Comparison of ENCODE assay signal across 8 mouse cellular contexts in the genomic region with DNA sequence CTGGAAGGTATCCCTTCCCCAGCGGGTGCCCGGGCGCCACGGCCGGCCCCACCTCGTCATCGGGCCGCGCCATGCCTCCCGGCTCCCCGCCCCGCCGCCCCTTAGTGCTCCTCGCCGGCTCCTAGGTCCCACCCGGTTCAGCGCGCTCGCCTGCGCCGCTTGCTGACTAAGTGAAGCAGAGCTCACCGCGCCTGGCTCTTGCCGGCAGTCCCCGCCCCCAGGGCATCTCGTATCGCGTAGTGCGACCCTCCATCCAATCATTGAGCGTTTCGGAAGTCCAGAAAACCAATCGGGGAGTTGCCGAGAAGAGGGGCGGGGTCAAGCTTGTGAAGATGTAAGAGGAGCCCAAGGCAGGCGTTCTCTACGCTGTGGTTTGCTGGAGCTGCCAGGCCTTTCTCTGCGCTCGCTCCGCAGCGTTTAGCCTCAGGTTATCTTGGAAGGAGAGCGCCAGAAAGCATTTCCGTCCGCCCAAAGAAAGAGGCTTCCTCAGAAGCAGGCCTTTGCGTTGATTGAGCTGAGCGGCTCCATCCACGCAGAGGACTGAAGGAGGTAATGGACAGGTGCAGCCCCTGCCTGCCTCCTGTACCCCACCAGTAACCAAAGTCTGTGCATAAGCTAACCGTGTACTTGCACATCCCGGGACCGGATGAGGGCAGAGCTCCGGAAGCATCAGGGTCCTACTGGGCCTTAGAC. TPM values are rescaled to one million over a fixed set of nuclear protein-coding genes. Genes with fewer than 3 reads are reported as not detected.
DNase-seq lines count a peak whose midpoint lies in the region; ATAC-seq and TF ChIP-seq lines count a peak whose summit lies in the region.

A gene (minus strand): TSS at position 138 of the 693 bp plus-strand sequence.

- peak in 2 of 3 experiments; percentile 3 to 17; a peak in 1 of 6 replicates for TF ChIP-seq CTCF in MEL (IDR thresholded peaks at IDR 0.05 in 2 of 3, conservative IDR thresholded peaks at IDR 0.05 in 1 of 3; ENCODE audit: control insufficient read depth in 1 of 3, insufficient read depth in 1 of 3, low read depth in 2 of 3, low read length in 3 of 3, poor library complexity in 1 of 3, severe bottlenecking in 1 of 3)
- TF ChIP-seq CTCF in cerebellum, adult 2 months (IDR thresholded peaks at IDR 0.05; ENCODE audit: borderline replicate concordance, insufficient read depth, low read depth, low read length), result no peak; the same call in 1 of the 2 replicates
- TF ChIP-seq CTCF in forebrain, postnatal 0 days (IDR thresholded peaks at IDR 0.05; ENCODE audit: low read depth), result peak; percentile 57

- DNase-seq in MEL (ENCODE audit: low read depth, low spot score), result peak; percentile 100
- DNase-seq in cerebellum, adult 2 months, result peak; percentile 98 to 99
- peak; percentile 99 for DNase-seq in forebrain, postnatal 0 days
- DNase-seq in heart, postnatal 4 days, result peak; percentile 98
- DNase-seq in layer of hippocampus, adult 8-10 months (ENCODE audit: low spot score in 2 of 2), result peak; percentile 98 to 99
- DNase-seq in ovary, adult 18-20 months (ENCODE audit: low spot score), result peak; percentile 99
- DNase-seq in thymus, postnatal 0 days (ENCODE audit: low spot score), result peak; percentile 100

- under 1% methylated on average over 49 of the region's 50 CpGs for WGBS in cerebellum, adult 2 months
- under 1% methylated on average over 43 of the region's 50 CpGs for WGBS in forebrain, postnatal 0 days
- under 1% methylated on average over 50 of the region's 50 CpGs for WGBS in lung, embryonic 15.5 days

- TF ChIP-seq RAD21 in MEL (IDR thresholded peaks at IDR 0.05; ENCODE audit: low read depth, low read length), result no peak

- peak; percentile 95 for TF ChIP-seq POLR2A in MEL (IDR thresholded peaks at IDR 0.05; ENCODE audit: control insufficient read depth in 1 of 2, insufficient read depth in 1 of 2, low read depth in 1 of 2, low read length in 2 of 2, poor library complexity in 1 of 2)
- TF ChIP-seq POLR2A in cerebellum, adult 2 months (IDR thresholded peaks at IDR 0.05; ENCODE audit: borderline replicate concordance, insufficient read depth, low read length), result peak; percentile 96

- TF ChIP-seq EP300 in MEL (IDR thresholded peaks at IDR 0.05; ENCODE audit: low read depth in 1 of 2, low read length in 2 of 2), result no peak

- H3K4me2 ChIP-seq in forebrain, postnatal 0 days (ENCODE audit: low read depth), result peak within 1 kb of the TSS; percentile 96
- peak within 1 kb of the TSS; percentile 93 for H3K4me2 ChIP-seq in lung, embryonic 15.5 days

- peak within 1 kb of the TSS; percentile 94 to 98 for H3K4me3 ChIP-seq in MEL (ENCODE audit: control insufficient read depth in 1 of 2, insufficient read depth in 1 of 2, low read depth in 2 of 2, low read length in 2 of 2)
- peak within 1 kb of the TSS; percentile 79 for H3K4me3 ChIP-seq in cerebellum, adult 2 months (replicated peaks; ENCODE audit: insufficient read depth, low read depth, low read length)
- peak within 1 kb of the TSS; percentile 72 for H3K4me3 ChIP-seq in forebrain, postnatal 0 days (ENCODE audit: low read depth, low read length)
- peak within 1 kb of the TSS; percentile 70 for H3K4me3 ChIP-seq in lung, embryonic 15.5 days

- H3K4me1 ChIP-seq in MEL (ENCODE audit: control insufficient read depth in 1 of 2, insufficient read depth in 2 of 2, low read length in 2 of 2), result peaks cover 5 to 12% of the 10 kb centered on the region in 2 experiments
- no peaks in the 10 kb centered on the region for H3K4me1 ChIP-seq in cerebellum, adult 2 months (ENCODE audit: control insufficient read depth, insufficient read depth, low read length)
- H3K4me1 ChIP-seq in forebrain, postnatal 0 days (ENCODE audit: insufficient read depth), result peaks cover 7% of the 10 kb centered on the region; the same call in 1 of the 2 replicates
- peaks cover 17% of the 10 kb centered on the region for H3K4me1 ChIP-seq in lung, embryonic 15.5 days

- H3K9me3 ChIP-seq in MEL (replicated peaks; ENCODE audit: insufficient read depth, low read length), result no peaks in the 10 kb centered on the region
- H3K9me3 ChIP-seq in forebrain, postnatal 0 days (ENCODE audit: low read length), result no peaks in the 10 kb centered on the region
- H3K9me3 ChIP-seq in lung, embryonic 15.5 days, result no peaks in the 10 kb centered on the region

- peak within 1 kb of the TSS; percentile 85 for H3K9ac ChIP-seq in MEL (ENCODE audit: control insufficient read depth, low read depth, low read length, poor library complexity, severe bottlenecking)
- H3K9ac ChIP-seq in forebrain, postnatal 0 days, result peak within 1 kb of the TSS; percentile 82
- peak within 1 kb of the TSS; percentile 67 for H3K9ac ChIP-seq in lung, embryonic 15.5 days

- peak within 1 kb of the TSS; percentile 90 for H3K27ac ChIP-seq in MEL (ENCODE audit: control insufficient read depth, low read depth, low read length)
- H3K27ac ChIP-seq in cerebellum, adult 2 months (ENCODE audit: insufficient read depth, low read length), result peak within 1 kb of the TSS; percentile 84
- peak within 1 kb of the TSS; percentile 88 for H3K27ac ChIP-seq in forebrain, postnatal 0 days (ENCODE audit: low read depth, low read length)
- peak within 1 kb of the TSS; percentile 80 for H3K27ac ChIP-seq in lung, embryonic 15.5 days

- peaks cover 19% of the 10 kb centered on the region for H3K79me2 ChIP-seq in MEL (ENCODE audit: control insufficient read depth, insufficient read depth, low read length, poor library complexity)

- peak; percentile 99 for ATAC-seq in forebrain, postnatal 0 days
- peak; percentile 100 for ATAC-seq in lung, embryonic 15.5 days (ENCODE audit: borderline replicate concordance, extremely low read depth, low FRiP score, low TSS enrichment)

- H3K36me3 ChIP-seq in MEL (ENCODE audit: control insufficient read depth in 1 of 2, insufficient read depth in 2 of 2, low read length in 2 of 2), result peaks cover 4 to 7% of the 10 kb centered on the region in 2 experiments
- peaks cover 5% of the 10 kb centered on the region; the same call in 1 of the 2 replicates for H3K36me3 ChIP-seq in forebrain, postnatal 0 days (ENCODE audit: insufficient read depth)
- peaks cover 6% of the 10 kb centered on the region; the same call in 1 of the 2 replicates for H3K36me3 ChIP-seq in lung, embryonic 15.5 days

- H3K27me3 ChIP-seq in MEL (ENCODE audit: control insufficient read depth in 1 of 2, insufficient read depth in 2 of 2, low read length in 2 of 2), result no peaks in the 10 kb centered on the region
- no peaks in the 10 kb centered on the region for H3K27me3 ChIP-seq in cerebellum, adult 2 months (ENCODE audit: control insufficient read depth, insufficient read depth, low read length)
- H3K27me3 ChIP-seq in forebrain, postnatal 0 days (ENCODE audit: insufficient read depth, low read length), result no peaks in the 10 kb centered on the region
- H3K27me3 ChIP-seq in lung, embryonic 15.5 days, result no peaks in the 10 kb centered on the region

TF ChIP-seq in MEL, 35 proteins besides CTCF, POLR2A, EP300 and RAD21 (continues in another document):
- TF ChIP-seq MAFK (IDR thresholded peaks at IDR 0.05; ENCODE audit: borderline replicate concordance, low read depth, low read length) (peak; percentile 62; the same call in 1 of the 2 replicates), GABPA (IDR thresholded peaks at IDR 0.05; ENCODE audit: low read depth, low read length) (no peak), KAT2A (conservative IDR thresholded peaks at IDR 0.05; ENCODE audit: low read depth, low read length) (no peak; the same call in 1 of the 2 replicates), ZC3H11A (IDR thresholded peaks at IDR 0.05; ENCODE audit: low read depth, low read length) (no peak), HCFC1 (IDR thresholded peaks at IDR 0.05; ENCODE audit: low read depth, low read length) (peak; percentile 75), ETS1 (IDR thresholded peaks at IDR 0.05; ENCODE audit: low read depth, low read length) (no peak; the same call in 1 of the 2 replicates), NRF1 (IDR thresholded peaks at IDR 0.05; ENCODE audit: insufficient read depth, low read depth, low read length, poor library complexity, severe bottlenecking) (peak; percentile 43; the same call in 1 of the 2 replicates), SIN3A (IDR thresholded peaks at IDR 0.05; ENCODE audit: low read length) (peak; percentile 35), RCOR1 (IDR thresholded peaks at IDR 0.05; ENCODE audit: low read depth, low read length) (no peak), POLR2AphosphoS2 (IDR thresholded peaks at IDR 0.05; ENCODE audit: low read length) (peak; percentile 94), MAZ (IDR thresholded peaks at IDR 0.05; ENCODE audit: low read depth, low read length) (peak; percentile 83), E2F4 (IDR thresholded peaks at IDR 0.05; ENCODE audit: borderline replicate concordance, low read depth, low read length) (no peak), MEF2A (IDR thresholded peaks at IDR 0.05; ENCODE audit: extremely low read depth, insufficient replicate concordance, low read depth, low read length, poor library complexity, severe bottlenecking) (no peak), POLR2AphosphoS5 (IDR thresholded peaks at IDR 0.05; ENCODE audit: borderline replicate concordance, low read depth, low read length) (no peak), ELF1 (IDR thresholded peaks at IDR 0.05; ENCODE audit: low read depth, low read length) (peak; percentile 24; the same call in 1 of the 2 replicates), BHLHE40 (IDR thresholded peaks at IDR 0.05; ENCODE audit: borderline replicate concordance, low read depth, low read length) (no peak), TAL1 (IDR thresholded peaks at IDR 0.05; ENCODE audit: low read length) (no peak), NELFE (IDR thresholded peaks at IDR 0.05; ENCODE audit: low read depth, low read length) (peak; percentile 94), ZNF384 (IDR thresholded peaks at IDR 0.05; ENCODE audit: low read depth, low read length) (no peak), MXI1 (IDR thresholded peaks at IDR 0.05; ENCODE audit: low read depth, low read length) (peak; percentile 89), JUND (IDR thresholded peaks at IDR 0.05; ENCODE audit: low read depth, low read length) (no peak), TBP (IDR thresholded peaks at IDR 0.05; ENCODE audit: low read depth, low read length) (peak; percentile 95)

RNA-seq across cellular contexts. Expression of the gene that starts here (rescaled TPM):
- total RNA-seq in MEL (2012; rRNA removed), result 27.7 and 36.9 TPM in 2 replicates
- 10 to 100 TPM in 1 of 2 experiments, not detected in 1; 19.1 TPM for polyA plus RNA-seq in MEL (2012; ENCODE audit: insufficient read depth in 1 of 2, insufficient read length in 2 of 2, low read depth in 1 of 2, low replicate concordance in 2 of 2, missing spikeins in 1 of 2)
- polyA plus RNA-seq in cerebellum, adult 2 months (2012; rRNA removed), result 24.0 and 24.3 TPM in 2 replicates
- 28.8 and 33.9 TPM in 2 replicates for total RNA-seq in forebrain, postnatal 0 days (2014; rRNA removed)
- polyA plus RNA-seq in forebrain, postnatal 0 days (2015; fragmentation: Nextera tagmentation; extraction: Ambion mirVana), result 5.1 and 7.6 TPM in 2 replicates
- total RNA-seq in heart, postnatal 4 days (2021), result 10 to 100 TPM; 12.6 to 13.0 TPM
- total RNA-seq in layer of hippocampus, adult 8-10 months (2022), result 10 to 100 TPM; 16.8 to 20.0 (median 18.8) TPM
- 6.0 and 6.1 TPM in 2 replicates for polyA plus RNA-seq in lung, embryonic 15.5 days (2015; fragmentation: Nextera tagmentation; extraction: Ambion mirVana)
- polyA plus RNA-seq in thymus, postnatal 0 days (2015; fragmentation: Nextera tagmentation; extraction: Ambion mirVana), result 9.3 and 13.5 TPM in 2 replicates

Comparison
In these comparisons a context has a peak if more than half of its experiments do, and no peak if none do; other contexts are left out.
1. Peak in every context shown above with its lines: DNase-seq, ATAC-seq, H3K4me3 ChIP-seq and H3K27ac ChIP-seq.